Mouse (Mus musculus): ENCODE data around the gene Rnf227. TPM values are rescaled to one million over a fixed set of nuclear protein-coding genes. Genes with fewer than 3 reads are reported as not detected.

Gene Rnf227
- polyA plus RNA-seq (2014; fragmentation: Illumina TruSeq; extraction: RNeasy Lipid Tissue Mini Kit (QIAGEN cat#74804); ENCODE audit: low read depth, low replicate concordance): 0.79 TPM

GRCm38 (mm10) chr11:69340161-69341131 is at the start of gene Rnf227:
TSS of gene Rnf227 (plus strand) at chr11:69340461.

GRCm38 (mm10) chr11:69323667-69324111 is 16.6 kb upstream of the Rnf227 start, which contains the start of the genes Cntrob and Trappc1:
TSS of gene Cntrob (minus strand) at chr11:69323775.
TSS of gene Trappc1 (plus strand) at chr11:69323980.

GRCm38 (mm10) chr11:69325628-69326407 is 14.4 kb upstream of the Rnf227 start, which contains the start of gene Kcnab3:
TSS of gene Kcnab3 (plus strand) at chr11:69326258.

GRCm38 (mm10) chr11:69369215-69369989 is 29.1 kb downstream of the Rnf227 start, which contains the start of gene Chd3:
TSS of gene Chd3 (minus strand) at chr11:69369406.

Other genes with a start within 250 kb of the Rnf227 start
- gene Per1, start 245.2 kb upstream of the Rnf227 start, polyA plus RNA-seq (2014; fragmentation: Illumina TruSeq; extraction: RNeasy Lipid Tissue Mini Kit (QIAGEN cat#74804); ENCODE audit: low read depth, low replicate concordance): 0.16 TPM
- gene Hes7, start 220.1 kb upstream of the Rnf227 start, polyA plus RNA-seq (2014; fragmentation: Illumina TruSeq; extraction: RNeasy Lipid Tissue Mini Kit (QIAGEN cat#74804); ENCODE audit: low read depth, low replicate concordance): not detected
- gene 9130213A22Rik, start 217.9 kb upstream of the Rnf227 start, polyA plus RNA-seq (2014; fragmentation: Illumina TruSeq; extraction: RNeasy Lipid Tissue Mini Kit (QIAGEN cat#74804); ENCODE audit: low read depth, low replicate concordance): not detected
- not detected for gene Aloxe3, start 214.6 kb upstream of the Rnf227 start, polyA plus RNA-seq (2014; fragmentation: Illumina TruSeq; extraction: RNeasy Lipid Tissue Mini Kit (QIAGEN cat#74804); ENCODE audit: low read depth, low replicate concordance)
- gene Alox12b, start 183.5 kb upstream of the Rnf227 start, polyA plus RNA-seq (2014; fragmentation: Illumina TruSeq; extraction: RNeasy Lipid Tissue Mini Kit (QIAGEN cat#74804); ENCODE audit: low read depth, low replicate concordance): not detected
- gene Alox8, start 142.6 kb upstream of the Rnf227 start, polyA plus RNA-seq (2014; fragmentation: Illumina TruSeq; extraction: RNeasy Lipid Tissue Mini Kit (QIAGEN cat#74804); ENCODE audit: low read depth, low replicate concordance): not detected
- not detected for gene Gucy2e, start 103.4 kb upstream of the Rnf227 start, polyA plus RNA-seq (2014; fragmentation: Illumina TruSeq; extraction: RNeasy Lipid Tissue Mini Kit (QIAGEN cat#74804); ENCODE audit: low read depth, low replicate concordance)
- 4.0 TPM for gene Cntrob, start 16.7 kb upstream of the Rnf227 start, polyA plus RNA-seq (2014; fragmentation: Illumina TruSeq; extraction: RNeasy Lipid Tissue Mini Kit (QIAGEN cat#74804); ENCODE audit: low read depth, low replicate concordance)
- 52.4 TPM for gene Trappc1, start 16.5 kb upstream of the Rnf227 start, polyA plus RNA-seq (2014; fragmentation: Illumina TruSeq; extraction: RNeasy Lipid Tissue Mini Kit (QIAGEN cat#74804); ENCODE audit: low read depth, low replicate concordance)
- not detected for gene Kcnab3, start 14.2 kb upstream of the Rnf227 start, polyA plus RNA-seq (2014; fragmentation: Illumina TruSeq; extraction: RNeasy Lipid Tissue Mini Kit (QIAGEN cat#74804); ENCODE audit: low read depth, low replicate concordance)
- gene Chd3, start 28.9 kb downstream of the Rnf227 start, polyA plus RNA-seq (2014; fragmentation: Illumina TruSeq; extraction: RNeasy Lipid Tissue Mini Kit (QIAGEN cat#74804); ENCODE audit: low read depth, low replicate concordance): 19.3 TPM
- gene Naa38, start 55.0 kb downstream of the Rnf227 start, polyA plus RNA-seq (2014; fragmentation: Illumina TruSeq; extraction: RNeasy Lipid Tissue Mini Kit (QIAGEN cat#74804); ENCODE audit: low read depth, low replicate concordance): 5.9 TPM
- gene Cyb5d1, start 55.2 kb downstream of the Rnf227 start, polyA plus RNA-seq (2014; fragmentation: Illumina TruSeq; extraction: RNeasy Lipid Tissue Mini Kit (QIAGEN cat#74804); ENCODE audit: low read depth, low replicate concordance): 31.9 TPM
- not detected for gene Tmem88, start 57.8 kb downstream of the Rnf227 start, polyA plus RNA-seq (2014; fragmentation: Illumina TruSeq; extraction: RNeasy Lipid Tissue Mini Kit (QIAGEN cat#74804); ENCODE audit: low read depth, low replicate concordance)
- 1.9 TPM for gene Kdm6b, start 73.2 kb downstream of the Rnf227 start, polyA plus RNA-seq (2014; fragmentation: Illumina TruSeq; extraction: RNeasy Lipid Tissue Mini Kit (QIAGEN cat#74804); ENCODE audit: low read depth, low replicate concordance)
- not detected for gene Dnah2, start 208.6 kb downstream of the Rnf227 start, polyA plus RNA-seq (2014; fragmentation: Illumina TruSeq; extraction: RNeasy Lipid Tissue Mini Kit (QIAGEN cat#74804); ENCODE audit: low read depth, low replicate concordance)
- not detected for gene Efnb3, start 219.7 kb downstream of the Rnf227 start, polyA plus RNA-seq (2014; fragmentation: Illumina TruSeq; extraction: RNeasy Lipid Tissue Mini Kit (QIAGEN cat#74804); ENCODE audit: low read depth, low replicate concordance)
- gene Wrap53, start 239.8 kb downstream of the Rnf227 start, polyA plus RNA-seq (2014; fragmentation: Illumina TruSeq; extraction: RNeasy Lipid Tissue Mini Kit (QIAGEN cat#74804); ENCODE audit: low read depth, low replicate concordance): 1.1 TPM
- 3.8 TPM for gene Trp53, start 239.9 kb downstream of the Rnf227 start, polyA plus RNA-seq (2014; fragmentation: Illumina TruSeq; extraction: RNeasy Lipid Tissue Mini Kit (QIAGEN cat#74804); ENCODE audit: low read depth, low replicate concordance)